Mouse (Mus musculus): ENCODE data around the gene Anks6.

DNA sequence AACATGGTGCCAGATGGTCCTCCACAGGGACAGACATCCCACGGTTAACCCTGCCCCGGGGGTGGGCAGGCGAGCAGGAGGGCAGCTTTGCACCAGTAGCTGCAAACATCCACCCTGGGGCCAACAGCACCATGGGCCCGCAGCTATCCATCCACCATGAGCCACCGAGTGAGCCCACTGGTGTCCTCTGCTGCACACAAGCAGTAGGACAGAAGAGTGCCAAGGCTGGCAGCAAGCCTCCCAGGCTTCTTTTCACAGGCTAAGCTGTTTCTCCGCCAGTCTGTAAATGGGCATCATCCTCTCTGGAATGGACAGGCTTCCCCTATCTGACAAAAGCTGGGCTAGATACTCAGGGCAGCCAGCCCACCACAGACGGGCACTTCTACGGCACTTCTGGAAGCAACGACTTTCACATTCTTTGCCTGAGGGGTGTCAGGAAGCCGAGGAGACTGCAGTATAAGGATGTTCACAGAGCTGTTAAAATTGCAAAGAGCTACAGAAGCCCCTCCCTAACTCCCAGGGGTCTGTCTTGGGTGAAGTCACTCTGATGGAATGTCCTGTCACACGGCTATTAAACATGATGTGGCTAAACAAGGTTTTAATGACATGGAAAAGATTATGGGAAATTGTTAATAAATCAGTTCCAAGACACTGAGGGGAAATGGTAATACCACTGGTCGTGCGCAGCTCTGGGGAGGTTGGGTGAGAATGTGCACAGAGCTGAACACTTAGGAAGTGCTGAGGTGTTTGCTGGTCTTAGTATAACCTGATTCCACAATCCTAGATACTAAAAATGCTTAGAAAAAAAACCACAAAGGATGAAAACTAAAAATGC, 20.5 kb downstream of the Anks6 start:
- TF ChIP-seq CTCF (IDR thresholded peaks at IDR 0.05; ENCODE audit: low read depth, low read length) (no peak), POLR2A (IDR thresholded peaks at IDR 0.05; ENCODE audit: insufficient read depth, low read length) (no peak), EP300 (IDR thresholded peaks at IDR 0.05; ENCODE audit: insufficient read depth, low read depth, low read length) (no peak)
